Mouse (Mus musculus): Measurements from ENCODE around the gene Alkbh5.
"Not testable (repeated sequence)": the region's sequence is repeated elsewhere in the genome, so short reads cannot be mapped to it uniquely, and the experiment has no call there.

The Alkbh5 gene

DNA sequence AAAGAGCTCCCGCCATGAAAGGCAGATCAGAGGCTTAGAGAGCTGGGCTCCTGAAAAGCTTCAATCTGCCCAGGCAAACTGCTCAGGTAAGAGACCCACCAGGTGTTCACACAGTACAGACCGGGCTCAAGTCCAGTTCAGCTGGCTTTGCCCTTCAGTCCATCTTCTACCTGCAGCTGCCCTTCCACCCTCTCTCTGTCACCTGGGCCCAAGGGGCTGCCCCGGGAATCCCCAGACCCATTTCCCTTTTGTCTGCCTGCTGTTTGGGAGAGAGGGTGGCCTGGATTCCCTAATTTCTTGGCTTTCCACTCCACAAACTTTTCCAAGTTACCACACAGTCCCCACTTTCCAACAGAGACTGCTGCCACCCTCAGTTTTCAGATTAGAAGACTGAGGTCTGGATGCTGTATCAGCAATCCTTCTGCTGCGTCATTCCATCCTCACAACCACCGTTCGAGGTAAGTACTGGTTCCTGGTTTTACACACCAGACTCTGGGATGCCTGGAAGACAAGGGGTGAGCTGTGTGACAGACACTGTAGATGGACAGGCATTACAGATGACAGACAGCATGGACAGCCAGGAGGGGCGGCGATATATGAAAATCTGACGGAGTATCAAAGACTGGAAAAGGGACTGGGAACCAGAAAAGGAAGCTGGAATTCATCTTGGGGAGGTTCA is at the start of gene Alkbh5:
Alkbh5 (plus strand) TSS at position 202 of the 679 bp plus-strand sequence.
- DNase-seq = peak in 1 of 2 experiments; percentile 12

DNA sequence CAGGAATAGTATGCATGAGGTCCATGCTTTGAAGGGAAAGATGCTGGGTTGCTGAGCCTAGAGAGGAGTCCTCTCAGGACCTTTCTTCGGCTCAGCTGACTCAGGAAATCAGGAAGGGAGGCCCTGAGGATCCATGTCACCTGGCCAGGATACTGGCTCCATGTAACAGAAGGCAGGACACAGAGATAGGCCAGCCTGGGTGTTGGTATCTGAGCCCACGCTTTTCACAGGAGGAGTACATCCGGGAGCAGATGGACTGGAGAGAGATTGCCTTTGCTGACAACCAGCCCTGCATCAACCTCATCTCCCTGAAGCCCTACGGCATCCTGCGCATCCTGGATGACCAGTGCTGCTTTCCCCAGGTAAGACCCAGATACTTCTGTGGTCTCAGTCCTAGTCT is 43.5 kb upstream of the Alkbh5 start:
- DNase-seq = no peak

DNA sequence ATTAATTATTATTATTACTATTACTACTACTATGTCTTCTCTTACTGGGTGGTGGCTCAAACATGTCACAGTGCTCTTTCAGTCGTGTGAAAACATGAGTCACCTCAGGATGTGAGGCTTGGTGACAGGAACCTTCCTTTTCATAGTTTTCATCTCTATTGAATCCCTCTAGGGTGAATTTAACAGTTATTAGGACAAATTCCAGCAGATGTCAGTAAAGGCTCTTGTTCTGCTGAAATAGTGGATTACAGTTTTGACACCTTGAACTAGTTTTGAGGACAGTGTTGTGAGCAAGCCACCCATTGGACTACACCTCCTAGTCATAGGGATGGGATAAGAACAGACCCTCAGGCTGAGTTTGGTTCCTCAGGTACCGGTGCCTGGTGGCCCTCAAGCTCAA is 40.5 kb upstream of the Alkbh5 start:
- no peak for DNase-seq

DNA sequence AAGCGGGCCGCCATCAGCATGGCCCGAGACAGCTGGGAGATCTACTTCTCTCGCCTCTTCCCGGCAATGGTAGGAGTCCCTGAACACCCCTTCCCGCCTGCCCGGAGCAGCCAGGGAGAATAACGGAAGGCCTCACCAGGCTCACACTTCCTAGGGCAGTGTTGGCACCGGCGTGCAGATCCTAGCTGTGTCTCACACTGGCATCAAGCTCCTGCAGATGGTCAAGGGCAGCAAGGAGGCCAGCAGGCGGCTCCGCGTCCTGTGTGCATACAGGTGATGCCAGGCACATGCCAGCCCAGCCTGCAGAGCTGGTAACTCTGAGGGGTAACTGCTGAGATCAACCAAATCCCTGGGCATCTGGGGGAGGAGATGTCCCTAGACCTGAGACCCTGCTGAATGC is 28.9 kb upstream of the Alkbh5 start:
- DNase-seq = no peak

DNA sequence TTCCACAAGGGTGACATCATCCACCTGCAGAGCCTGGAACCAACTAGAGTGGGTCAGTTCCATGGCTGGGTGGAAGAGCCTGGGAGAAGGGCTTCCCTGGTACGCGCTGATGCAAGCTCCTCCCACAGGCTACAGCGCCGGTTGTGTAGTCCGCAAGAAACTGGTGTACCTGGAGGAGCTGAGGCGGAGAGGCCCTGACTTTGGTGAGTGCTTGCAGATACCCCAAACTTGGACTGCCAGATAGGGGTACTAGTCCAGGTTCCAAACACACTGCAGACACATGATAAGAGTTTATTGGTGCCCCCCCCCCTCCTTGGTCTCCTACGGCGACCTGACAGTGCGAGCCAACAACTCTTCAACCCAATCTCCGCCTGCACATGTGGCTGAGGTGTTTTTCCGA is 27.2 kb upstream of the Alkbh5 start:
- DNase-seq = no peak

DNA sequence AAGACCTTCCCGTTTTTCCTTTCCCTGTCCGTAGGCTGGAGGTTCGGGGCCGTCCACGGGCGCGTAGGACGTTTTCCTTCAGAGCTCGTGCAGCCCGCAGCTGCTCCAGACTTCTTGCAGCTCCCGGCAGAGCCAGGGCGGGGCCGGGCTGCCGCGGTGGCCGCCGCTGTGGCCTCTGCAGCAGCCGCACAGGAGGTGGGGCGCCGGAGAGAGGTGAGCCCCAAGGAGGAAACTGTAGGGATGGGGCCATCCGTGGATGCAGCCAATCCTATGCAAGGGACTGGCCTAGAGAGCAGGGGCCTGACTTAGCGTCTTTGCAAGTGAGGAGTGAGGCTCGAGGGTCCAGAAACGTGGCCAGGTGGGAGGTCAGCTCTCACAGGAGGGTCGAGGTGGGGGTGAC is 26.7 kb upstream of the Alkbh5 start:
- DNase-seq = peak in 1 of 2 experiments; percentile 18

DNA sequence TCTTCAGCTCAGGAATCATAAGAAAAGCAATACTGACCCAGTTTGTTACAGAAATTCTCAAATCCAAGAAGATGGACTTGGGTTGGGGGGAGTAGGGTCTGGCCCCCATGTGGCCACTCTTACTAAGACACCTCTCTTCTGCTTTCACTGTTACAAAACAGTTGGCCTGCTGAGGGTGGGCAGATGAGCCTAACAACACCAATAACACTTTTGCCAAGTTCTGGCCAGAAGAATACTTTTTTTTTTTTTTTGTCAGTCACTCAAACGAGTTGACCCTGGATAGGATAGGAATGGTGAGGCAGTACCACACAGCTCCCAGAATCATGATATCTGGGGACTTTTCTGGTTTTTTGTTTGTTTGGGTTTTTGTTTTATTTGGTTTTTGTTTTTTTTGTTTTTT is 24.3 kb upstream of the Alkbh5 start:
- DNase-seq = no peak

DNA sequence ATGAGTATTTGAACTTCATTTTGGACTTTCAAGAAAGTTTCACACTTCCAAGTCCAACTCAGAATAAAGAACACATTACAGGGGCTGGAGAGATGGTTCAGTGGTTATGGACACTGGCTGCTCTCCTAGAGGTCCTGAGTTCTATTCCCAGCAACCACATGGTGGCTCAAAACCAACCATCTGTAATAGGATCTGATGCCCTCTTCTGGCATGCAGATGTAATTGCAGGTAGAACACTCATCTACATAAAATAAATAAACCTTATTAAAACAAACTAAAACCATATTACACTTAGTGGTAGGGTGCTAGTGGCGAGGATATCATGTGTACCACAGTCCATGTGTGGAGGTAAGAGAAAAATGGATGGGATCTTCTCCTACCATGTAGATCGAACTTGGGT is 23.7 kb upstream of the Alkbh5 start:
- no peak for DNase-seq

DNA sequence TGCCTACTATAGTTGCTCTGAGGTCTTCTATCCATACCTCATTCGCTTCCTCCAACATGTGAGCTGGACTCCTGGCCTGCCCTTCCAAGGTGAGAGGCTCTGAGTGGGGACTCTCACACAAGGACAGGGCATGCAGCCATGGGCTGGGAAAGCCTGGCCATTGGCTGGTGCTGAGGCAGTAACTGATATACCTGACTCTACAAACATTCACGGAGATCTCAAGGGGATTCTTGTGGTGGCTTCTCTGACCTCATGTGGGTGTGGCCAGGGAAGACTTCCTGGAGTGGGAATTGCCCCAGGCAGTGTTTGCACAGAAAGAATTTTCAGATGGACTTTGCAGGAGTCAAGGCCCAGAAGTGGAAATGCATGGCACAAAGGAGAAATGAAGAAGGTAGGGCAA is 21.2 kb upstream of the Alkbh5 start:
- DNase-seq = no peak

DNA sequence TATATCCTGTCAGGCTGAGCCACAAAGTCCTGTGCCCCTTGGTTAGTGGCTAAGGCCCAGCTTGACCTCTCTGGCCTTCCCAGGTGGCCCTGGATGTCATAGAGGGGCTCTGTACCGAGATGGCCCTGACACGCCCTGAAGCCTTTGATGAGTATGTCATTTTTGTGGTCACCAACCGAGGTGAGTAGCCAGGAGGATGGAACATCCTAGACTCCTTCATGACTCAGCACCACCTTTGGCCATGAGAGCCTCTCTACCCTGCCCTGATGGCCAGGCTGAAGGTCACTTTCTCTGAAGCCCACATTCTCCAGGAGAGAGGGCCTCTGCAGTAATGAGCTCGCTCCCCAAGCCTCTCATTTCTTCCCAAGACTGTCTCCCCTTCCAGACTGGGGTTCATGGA is 17.9 kb upstream of the Alkbh5 start:
- DNase-seq = no peak

DNA sequence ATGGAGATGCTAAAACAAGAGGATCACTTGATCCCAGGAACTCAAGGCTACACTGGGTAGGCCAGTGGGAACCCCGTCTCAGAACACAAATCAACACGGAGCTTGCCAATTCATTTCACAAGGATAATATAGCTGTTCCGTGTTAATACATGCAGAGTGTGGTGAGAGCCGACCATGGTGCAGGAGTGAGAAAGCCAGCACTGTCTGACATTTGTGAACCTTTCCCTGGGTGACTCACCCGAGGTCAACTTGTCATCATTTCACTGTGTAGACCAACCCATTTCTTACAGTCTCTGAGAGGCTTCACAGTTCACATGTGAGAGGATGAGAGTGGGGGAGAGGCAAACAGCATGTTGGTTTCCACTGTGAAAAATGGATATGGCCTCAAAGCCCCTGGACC is 14.2 kb upstream of the Alkbh5 start:
- DNase-seq = no peak

DNA sequence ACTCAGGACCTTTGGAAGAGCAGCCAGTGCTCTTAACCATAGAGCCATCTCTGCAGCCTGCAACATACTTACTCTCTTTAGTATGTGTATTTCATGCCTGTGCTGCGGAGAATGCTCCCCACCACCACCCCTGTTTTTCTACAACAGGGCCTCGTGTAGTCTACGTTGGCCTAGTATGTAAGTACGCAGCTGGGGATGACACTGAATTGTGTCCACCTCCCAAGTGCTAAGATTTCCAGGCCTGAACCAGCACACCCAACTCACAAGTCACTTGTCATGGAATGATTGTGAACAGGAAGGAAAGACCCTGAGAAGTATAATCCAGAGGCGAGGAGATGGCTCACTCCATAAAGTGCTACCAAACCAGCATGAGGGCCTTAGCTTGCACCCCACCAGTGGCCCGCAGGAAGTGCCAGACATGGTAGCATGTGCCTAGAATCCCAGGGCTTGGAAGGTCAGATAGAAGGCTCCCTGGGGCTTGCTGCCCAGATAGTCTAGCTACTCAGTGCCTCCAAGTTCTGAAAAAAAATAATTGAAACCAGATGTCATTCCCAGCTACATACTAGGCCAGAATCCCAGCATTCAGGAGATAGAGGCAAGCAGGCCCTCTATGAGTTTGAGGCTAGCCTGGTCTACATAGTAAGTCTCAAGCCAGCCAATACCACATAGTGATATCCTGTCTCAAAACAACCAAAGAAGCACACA is 13.4 kb upstream of the Alkbh5 start:
- DNase-seq = no peak

DNA sequence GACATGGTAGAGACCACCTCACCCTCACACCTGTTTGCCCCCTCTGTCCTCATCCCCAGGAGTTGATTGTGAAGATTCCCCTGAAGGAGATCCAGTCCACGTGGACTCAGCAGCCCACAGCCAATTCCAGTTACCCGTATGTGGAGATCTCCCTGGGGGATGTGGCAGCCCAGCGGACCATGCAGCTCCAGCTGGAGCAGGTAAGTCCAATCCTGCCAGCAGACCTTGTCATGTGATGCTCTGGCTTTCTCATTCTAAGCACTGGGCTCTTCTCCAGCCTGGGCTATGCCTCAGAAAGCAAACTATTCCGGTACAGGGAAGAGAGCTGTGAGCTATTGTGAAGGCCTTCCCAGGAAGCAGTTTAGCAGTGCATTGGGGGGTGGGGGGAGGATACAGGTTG is 9.7 kb upstream of the Alkbh5 start:
- DNase-seq = no peak

DNA sequence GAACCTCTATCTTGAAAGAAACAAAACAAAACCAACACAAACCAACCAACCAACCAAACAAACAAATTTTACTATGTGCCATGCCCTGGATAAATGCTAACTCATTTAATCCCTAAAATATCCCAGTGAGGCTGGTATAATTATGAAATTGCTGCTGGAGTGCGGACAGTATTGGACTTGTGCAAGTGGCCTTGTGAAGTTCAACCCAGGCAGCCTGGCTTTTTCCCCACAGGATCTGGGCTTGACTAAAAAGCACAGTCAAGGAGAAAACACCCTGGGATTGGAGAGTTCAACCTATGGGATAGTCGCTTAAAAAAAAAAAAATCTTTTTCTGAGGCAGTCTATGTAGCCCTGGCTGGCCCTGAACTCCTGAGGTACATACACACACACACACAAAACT is 505 bp upstream of the Alkbh5 start:
- DNase-seq = no peak

DNA sequence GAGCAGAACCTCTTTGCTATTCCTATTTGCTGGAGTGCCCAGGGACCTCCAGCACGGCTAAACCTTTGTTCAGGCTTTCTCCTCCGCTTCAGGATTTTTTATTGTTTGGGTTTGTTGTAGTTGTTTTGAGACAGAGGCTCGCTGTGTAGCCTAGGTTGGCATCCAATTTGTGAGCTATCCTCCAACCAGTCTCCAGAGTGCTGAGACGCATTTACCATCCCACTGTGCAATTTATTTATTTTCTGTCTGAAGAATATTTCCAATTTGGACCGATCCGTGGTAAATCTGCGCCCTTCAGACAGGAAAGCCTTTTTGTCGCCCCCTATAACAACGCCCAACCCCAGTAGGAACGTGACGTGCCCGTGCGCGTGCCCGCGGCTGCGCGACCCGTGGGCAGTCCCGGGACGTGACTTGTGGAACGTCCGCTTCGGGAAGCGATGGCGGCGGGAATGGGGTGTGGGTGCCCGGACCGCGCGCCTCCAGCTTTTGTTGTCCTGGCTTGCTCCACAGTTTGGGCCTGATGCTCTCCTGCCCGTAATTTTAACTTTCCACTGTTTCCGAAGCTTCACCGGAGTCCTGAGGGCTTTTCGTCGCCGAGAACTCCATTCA is 782 bp downstream of the Alkbh5 start:
- peak; percentile 88 to 89 for DNase-seq

DNA sequence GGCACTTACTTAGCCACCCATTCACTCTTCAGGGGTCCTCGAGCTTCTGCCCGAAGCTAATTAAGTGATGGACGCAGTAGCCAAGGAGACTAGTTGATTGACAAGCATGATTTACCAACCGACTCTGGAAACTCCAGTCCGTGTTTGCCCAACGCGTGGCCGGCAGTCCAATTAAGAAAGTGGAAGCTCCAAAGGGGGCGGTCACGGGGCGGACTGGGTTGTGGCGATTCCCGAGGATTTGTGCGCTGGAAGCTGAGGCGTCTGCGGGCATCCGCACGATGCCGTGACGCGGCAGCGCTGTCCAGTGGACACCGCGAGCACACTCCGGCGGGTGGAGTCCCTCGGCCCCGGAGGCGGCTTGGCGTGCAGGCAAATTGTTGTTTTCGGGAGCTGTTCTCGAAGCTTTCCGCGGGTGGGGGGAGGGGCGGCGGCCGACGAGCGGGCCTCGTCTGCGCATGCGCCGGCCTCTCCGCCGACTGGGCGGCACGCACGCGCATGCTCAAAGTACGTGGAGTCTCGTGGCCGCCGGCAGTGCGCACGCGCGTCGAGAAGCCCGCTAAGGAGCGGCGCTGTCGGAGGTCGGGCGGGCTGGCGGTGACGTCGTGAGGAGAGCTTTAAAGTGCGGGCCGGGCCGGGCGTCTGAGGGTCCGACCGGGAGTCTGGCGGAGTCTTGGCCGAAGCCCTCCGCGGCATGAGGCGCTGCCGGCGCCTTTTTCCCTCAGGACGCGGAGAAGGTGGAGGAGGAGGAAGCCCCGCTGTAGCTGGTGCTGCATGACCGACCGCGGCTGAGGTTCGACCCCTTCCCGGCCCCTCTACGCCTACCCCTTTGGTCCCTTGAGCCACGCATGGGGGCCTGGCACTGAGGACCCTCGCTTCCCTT is 1.5 kb downstream of the Alkbh5 start:
- peak; percentile 90 to 94 for DNase-seq

DNA sequence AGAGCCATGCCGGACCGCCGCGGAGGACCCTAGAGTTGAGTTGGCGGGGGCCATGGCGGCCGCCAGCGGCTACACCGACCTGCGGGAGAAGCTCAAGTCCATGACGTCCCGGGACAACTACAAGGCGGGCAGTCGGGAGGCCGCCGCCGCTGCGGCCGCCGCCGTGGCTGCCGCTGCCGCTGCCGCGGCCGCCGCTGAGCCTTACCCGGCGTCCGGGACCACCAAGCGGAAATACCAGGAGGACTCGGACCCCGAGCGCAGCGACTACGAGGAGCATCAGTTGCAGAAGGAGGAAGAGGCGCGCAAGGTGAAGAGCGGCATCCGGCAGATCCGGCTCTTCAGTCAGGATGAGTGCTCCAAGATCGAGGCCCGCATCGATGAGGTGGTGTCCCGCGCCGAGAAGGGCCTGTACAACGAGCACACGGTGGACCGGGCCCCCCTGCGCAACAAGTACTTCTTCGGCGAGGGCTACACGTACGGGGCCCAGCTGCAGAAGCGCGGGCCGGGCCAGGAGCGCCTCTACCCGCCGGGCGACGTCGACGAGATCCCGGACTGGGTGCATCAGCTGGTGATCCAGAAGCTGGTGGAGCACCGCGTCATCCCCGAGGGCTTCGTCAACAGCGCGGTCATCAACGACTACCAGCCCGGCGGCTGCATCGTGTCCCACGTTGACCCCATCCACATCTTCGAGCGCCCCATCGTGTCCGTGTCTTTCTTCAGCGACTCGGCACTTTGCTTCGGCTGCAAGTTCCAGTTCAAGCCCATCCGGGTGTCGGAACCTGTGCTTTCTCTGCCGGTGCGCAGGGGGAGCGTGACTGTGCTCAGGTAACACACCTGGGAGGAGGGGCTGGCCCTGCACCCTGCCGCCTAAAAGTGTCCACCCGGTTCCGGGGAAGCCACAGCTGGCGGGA is 2.4 kb downstream of the Alkbh5 start:
- peak; percentile 66 to 79 for DNase-seq

DNA sequence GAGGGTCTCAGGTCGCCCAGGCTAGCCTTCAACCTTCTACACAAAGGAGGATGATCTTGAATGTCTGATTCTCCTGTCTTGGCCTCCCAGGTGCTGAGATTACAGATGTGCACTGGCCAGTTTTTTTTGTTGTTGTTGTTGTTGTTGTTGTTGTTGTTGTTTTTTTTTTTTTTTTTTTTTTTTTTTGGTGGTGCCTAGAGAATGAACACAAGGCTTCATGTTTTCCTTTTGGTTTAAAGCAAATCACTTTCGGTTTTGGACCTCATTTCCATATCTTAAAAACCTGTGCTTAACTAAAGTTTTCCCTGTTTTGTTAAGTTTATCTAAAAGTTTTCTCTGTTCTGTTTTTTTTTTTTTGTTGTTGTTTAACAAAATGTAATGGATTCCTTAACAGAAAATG is 3.4 kb downstream of the Alkbh5 start:
- no peak for DNase-seq

DNA sequence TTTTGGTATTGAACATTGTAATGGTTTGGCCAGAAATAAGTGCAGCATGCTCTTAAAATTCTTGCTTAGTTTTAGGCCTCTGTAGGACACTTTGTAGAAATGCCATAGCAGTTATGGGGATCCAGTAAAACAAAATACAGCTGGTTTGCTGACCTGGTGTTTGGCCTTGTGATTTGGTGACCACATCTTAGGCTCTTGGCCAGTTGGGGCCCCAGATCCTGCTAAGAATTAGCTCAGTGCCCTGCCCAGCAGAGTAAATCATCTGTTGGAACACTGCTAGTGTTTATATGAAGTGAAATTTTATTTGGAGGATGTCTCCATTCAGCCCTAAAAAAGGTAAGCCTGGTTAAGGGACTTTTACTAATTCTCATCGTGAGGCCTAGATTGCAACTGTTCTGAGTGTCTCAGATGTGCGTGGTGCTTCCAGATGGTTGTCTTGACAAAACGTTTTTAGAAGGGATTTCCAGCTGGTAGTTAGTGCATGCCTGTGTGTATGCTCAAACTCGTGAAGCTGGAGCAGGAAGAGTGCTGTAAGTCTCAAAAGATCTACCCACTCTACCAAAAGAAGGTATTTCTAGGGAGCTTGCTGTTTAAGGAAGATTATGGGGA is 3.9 kb downstream of the Alkbh5 start:
- no peak for DNase-seq

DNA sequence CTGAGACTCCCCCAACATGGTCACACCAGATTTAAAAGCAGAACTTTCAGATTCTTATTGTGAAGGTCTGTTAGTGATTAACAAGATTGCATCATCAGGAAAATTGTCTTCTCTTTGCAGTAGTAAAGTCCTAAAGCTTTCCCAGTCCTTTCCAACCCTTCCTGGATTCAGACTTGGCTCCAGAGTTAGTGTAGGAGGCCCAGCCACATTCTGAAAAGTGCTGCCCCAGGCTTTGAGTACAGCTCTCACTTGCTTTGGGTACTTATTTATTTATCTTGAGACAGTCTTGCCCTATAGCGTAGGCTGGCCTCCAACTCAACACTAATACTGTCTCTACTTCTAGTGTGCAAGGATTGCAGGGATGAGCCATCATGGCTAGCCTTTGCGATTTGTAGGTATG is 4.6 kb downstream of the Alkbh5 start:
- no peak for DNase-seq

DNA sequence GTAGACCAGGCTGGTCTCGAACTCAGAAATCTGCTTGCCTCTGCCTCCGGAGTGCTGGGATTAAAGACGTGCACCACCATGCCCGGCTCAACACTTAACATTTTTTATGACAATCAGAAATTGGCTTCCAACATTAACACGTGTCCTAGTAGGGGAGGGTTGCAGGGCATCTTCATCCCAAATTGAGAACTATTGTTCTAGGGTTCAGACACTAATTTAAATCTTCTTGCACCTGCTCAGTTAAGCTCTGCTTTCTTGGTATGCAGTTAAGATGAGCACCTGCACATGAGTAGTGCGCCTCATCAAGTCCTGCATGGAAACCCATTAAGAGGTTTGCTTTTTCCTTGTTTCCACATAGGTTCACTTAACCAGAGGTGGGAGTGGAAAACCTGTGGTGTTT is 5.7 kb downstream of the Alkbh5 start:
- DNase-seq = no peak

DNA sequence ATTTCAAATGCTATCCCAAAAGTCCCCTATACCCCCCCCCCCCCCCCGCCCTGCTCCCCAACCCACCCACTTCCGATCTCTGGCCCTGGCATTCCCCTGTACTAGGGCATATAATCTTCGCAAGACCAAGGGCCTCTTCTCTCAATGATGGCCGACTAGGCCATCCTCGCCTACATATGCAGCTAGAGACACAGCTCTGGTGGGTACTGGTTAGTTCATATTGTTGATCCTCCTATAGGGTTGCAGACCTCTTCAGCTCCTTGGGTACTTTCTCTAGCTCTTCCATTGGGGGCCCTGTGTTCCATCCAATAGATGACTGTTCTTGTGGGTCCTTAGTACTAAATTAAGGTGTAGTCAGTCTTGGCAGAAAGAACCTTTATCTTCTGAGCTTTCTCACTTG is 7.0 kb downstream of the Alkbh5 start:
- DNase-seq = not testable (repeated sequence)

Data from thymus, postnatal 36 days (tissue).